Mouse (Mus musculus) forebrain, postnatal 0 days (tissue): ENCODE data around the gene Tmem192. TPM values are rescaled to one million over a fixed set of nuclear protein-coding genes. Genes with fewer than 3 reads are reported as not detected.

Experiments used
- ATAC-seq: fragments of 200-750 bp; cut with Nextera tagmentation; 2 replicates; pipeline ENCODE4 v1.8.0; 2017; ENCODE audit warnings: mild to moderate bottlenecking, moderate library complexity
- DNase-seq: peaks from one replicate; pipeline ENCODE4 v3.0.0-alpha.2; 2015
- H3K27ac ChIP-seq: fragments of 300-500 bp; sonication (generic); 2 replicates; pipeline ENCODE4 v1.5.1; 2014; ENCODE audit warnings: low read depth, mild to moderate bottlenecking, antibody characterized with exemption, low read length, moderate library complexity, mixed read lengths
- H3K27me3 ChIP-seq: fragments of 300-500 bp; sonication (generic); 2 replicates; pipeline ENCODE4 v1.6.1; 2014; ENCODE audit warnings: mild to moderate bottlenecking, low read length, mixed read lengths; ENCODE audit not compliant: insufficient read depth
- H3K36me3 ChIP-seq: fragments of 300-500 bp; sonication (generic); 2 replicates; pipeline ENCODE4 v1.6.1; 2014; ENCODE audit warnings: mild to moderate bottlenecking, moderate library complexity; ENCODE audit not compliant: insufficient read depth
- H3K4me1 ChIP-seq: fragments of 300-500 bp; sonication (generic); 2 replicates; pipeline ENCODE4 v1.6.1; 2014; ENCODE audit warnings: antibody characterized with exemption; ENCODE audit not compliant: insufficient read depth
- H3K4me2 ChIP-seq: fragments of 300-500 bp; sonication (generic); 2 replicates; pipeline ENCODE4 v1.6.1; 2014; ENCODE audit warnings: low read depth, mild to moderate bottlenecking, moderate library complexity
- H3K4me3 ChIP-seq: fragments of 300-500 bp; sonication (generic); 2 replicates; pipeline ENCODE4 v1.5.1; 2014; ENCODE audit warnings: low read depth, low read length, mixed read lengths
- H3K9ac ChIP-seq: fragments of 300-500 bp; sonication (generic); 2 replicates; pipeline ENCODE4 v1.6.1; 2014; ENCODE audit warnings: mild to moderate bottlenecking
- H3K9me3 ChIP-seq: fragments of 300-500 bp; sonication (generic); 2 replicates; pipeline ENCODE4 v1.6.1; 2016; ENCODE audit warnings: low read length
- CTCF ChIP-seq: sonication (generic); IDR thresholded peaks from 2 replicates; pipeline ENCODE4 v1.5.1; 2016; ENCODE audit warnings: antibody characterized with exemption, control low read depth, low read depth
- WGBS: fragments of 180-500 bp; shearing (Covaris S2); extraction: QIAGEN DNeasy Blood & Tissue Kit; methylation state at CpG from one replicate; pipeline ENCODE4 v1.1.7; 2014; 5-methylcytosine and 5-hydroxymethylcytosine counted together
- polyA plus RNA-seq: library from polyadenylated mRNA; unstranded; fragments of >200 nt; fragmentation: Nextera tagmentation; extraction: Ambion mirVana; gene quantifications from 2 replicates; pipeline ENCODE4 v1.2.1, GENCODE M21; 2015
- total RNA-seq: library from RNA; depleted of rRNA; stranded (reverse); fragments of >200 nt; gene quantifications from 2 replicates; pipeline ENCODE4 v1.2.3, GENCODE M21; 2014; rRNA removed

The Tmem192 gene
- total RNA-seq (10.8 and 14.5 TPM in 2 replicates), polyA plus RNA-seq (35.9 and 38.0 TPM in 2 replicates)

- Histone ChIP-seq H3K9me3 (no peaks in the 10 kb centered on the region), H3K4me3 (peak within 1 kb of the TSS; percentile 95), H3K27ac (peak within 1 kb of the TSS; percentile 90), H3K27me3 (no peaks in the 10 kb centered on the region), H3K9ac (peak within 1 kb of the TSS; percentile 71), H3K4me2 (peak within 1 kb of the TSS; percentile 54), H3K4me1 (no peaks in the 10 kb centered on the region), H3K36me3 (no peaks in the 10 kb centered on the region)
- ATAC-seq (peak; percentile 94), DNase-seq (peak; percentile 89)
- no peak for TF ChIP-seq CTCF
- WGBS: 2% methylated on average over 72 of the region's 73 CpGs
These were observed at the start of gene Tmem192 for GRCm38 (mm10) chr8:64946820-64947697. TSS of gene Tmem192 (plus strand) at chr8:64947185.

GRCm38 (mm10) chr8:64898710-64899109 lies 48.3 kb upstream of the Tmem192 start:
- DNase-seq: no peak
- H3K9ac ChIP-seq: no peak overlapping the region
- H3K9me3 ChIP-seq: no peaks in the 10 kb centered on the region
- H3K4me3 ChIP-seq: no peak overlapping the region
- H3K27ac ChIP-seq: no peak overlapping the region
- ATAC-seq: no peak
- TF ChIP-seq CTCF: no peak
- no peaks in the 10 kb centered on the region for H3K4me1 ChIP-seq
- no peaks in the 10 kb centered on the region for H3K27me3 ChIP-seq
- 23% methylated on average over 4 of the region's 4 CpGs for WGBS
- no peaks in the 10 kb centered on the region for H3K36me3 ChIP-seq
- H3K4me2 ChIP-seq: no peak overlapping the region

GRCm38 (mm10) chr8:64900645-64901044 lies 46.3 kb upstream of the Tmem192 start:
- H3K27ac ChIP-seq: no peak overlapping the region
- no peak overlapping the region for H3K4me2 ChIP-seq
- no peaks in the 10 kb centered on the region for H3K9me3 ChIP-seq
- H3K4me3 ChIP-seq: no peak overlapping the region
- ATAC-seq (no peak), DNase-seq (no peak)
- H3K9ac ChIP-seq: no peak overlapping the region
- no peaks in the 10 kb centered on the region for H3K4me1 ChIP-seq
- TF ChIP-seq CTCF: no peak
- H3K36me3 ChIP-seq: no peaks in the 10 kb centered on the region
- H3K27me3 ChIP-seq: no peaks in the 10 kb centered on the region
- WGBS: 94% methylated on average over 3 of the region's 3 CpGs

GRCm38 (mm10) chr8:64901527-64902156 lies 45.3 kb upstream of the Tmem192 start:
- Histone ChIP-seq H3K27ac (no peak overlapping the region), H3K4me2 (no peak overlapping the region)
- ATAC-seq: no peak

GRCm38 (mm10) chr8:64902191-64902590 lies 44.8 kb upstream of the Tmem192 start:
- 59% methylated on average over 12 of the region's 12 CpGs for WGBS
- DNase-seq: no peak
- no peak for TF ChIP-seq CTCF
- no peak for ATAC-seq
- Histone ChIP-seq H3K27me3 (no peaks in the 10 kb centered on the region), H3K4me3 (no peak overlapping the region), H3K9ac (no peak overlapping the region), H3K9me3 (no peaks in the 10 kb centered on the region), H3K4me2 (no peak overlapping the region), H3K4me1 (no peaks in the 10 kb centered on the region), H3K36me3 (no peaks in the 10 kb centered on the region), H3K27ac (no peak overlapping the region)

More at GRCm38 (mm10) chr8:64901527-64902156, 45.3 kb upstream of the Tmem192 start:
- no peak overlapping the region for H3K4me3 ChIP-seq
- H3K36me3 ChIP-seq: no peaks in the 10 kb centered on the region
- H3K9ac ChIP-seq: no peak overlapping the region
- DNase-seq: no peak
- H3K27me3 ChIP-seq: no peaks in the 10 kb centered on the region
- no peak for TF ChIP-seq CTCF
- H3K4me1 ChIP-seq: no peaks in the 10 kb centered on the region
- 58% methylated on average over 7 of the region's 7 CpGs for WGBS
- H3K9me3 ChIP-seq: no peaks in the 10 kb centered on the region

GRCm38 (mm10) chr8:64903778-64904177 lies 43.2 kb upstream of the Tmem192 start:
- TF ChIP-seq CTCF: no peak
- Histone ChIP-seq H3K9me3 (no peaks in the 10 kb centered on the region), H3K36me3 (no peaks in the 10 kb centered on the region), H3K27ac (no peak overlapping the region), H3K4me1 (no peaks in the 10 kb centered on the region), H3K4me3 (no peak overlapping the region), H3K27me3 (no peaks in the 10 kb centered on the region), H3K9ac (no peak overlapping the region), H3K4me2 (no peak overlapping the region)
- DNase-seq (no peak), ATAC-seq (peak; percentile 79)
- 13% methylated on average over 3 of the region's 3 CpGs for WGBS

GRCm38 (mm10) chr8:64910026-64910425 lies 37.0 kb upstream of the Tmem192 start:
- Histone ChIP-seq H3K9ac (no peak overlapping the region), H3K9me3 (no peaks in the 10 kb centered on the region), H3K4me1 (no peaks in the 10 kb centered on the region), H3K36me3 (no peaks in the 10 kb centered on the region), H3K4me3 (no peak overlapping the region), H3K27me3 (no peaks in the 10 kb centered on the region), H3K27ac (no peak overlapping the region), H3K4me2 (no peak overlapping the region)
- TF ChIP-seq CTCF: no peak
- no peak for DNase-seq
- WGBS: 99% methylated on average over 2 of the region's 2 CpGs
- ATAC-seq: no peak
